Mouse (Mus musculus) monocyte, adult 5-6 weeks (primary cell): ENCODE data around the gene Glg1. TPM values are rescaled to one million over a fixed set of nuclear protein-coding genes. Genes with fewer than 3 reads are reported as not detected.

ENCODE experiments used
- ATAC-seq: fragments of 153-309, 156-312 bp; replicated peaks from 2 replicates; pipeline ENCODE4 v1.8.0; 2017; ENCODE audit warnings: mild to moderate bottlenecking; ENCODE audit not compliant: low TSS enrichment, insufficient number of reproducible peaks, severe bottlenecking, poor library complexity, low FRiP score
- total RNA-seq: library from RNA; stranded (forward); fragments of 200-1000, 200-491, 200-594 nt; gene quantifications from 3 replicates; pipeline ENCODE4 v1.2.3, GENCODE M21; 2017

Glg1 gene
- total RNA-seq, 1 experiment from 2014 or later, result 38.0 TPM

GRCm38 (mm10) chr8:111185472-111185947 lies 73.5 kb downstream of the Glg1 start:
- ATAC-seq, result no peak

GRCm38 (mm10) chr8:111171661-111172060 lies 87.4 kb downstream of the Glg1 start:
- ATAC-seq, result no peak

- ATAC-seq, result 0 out of 2 replicates have a peak, but pooled peaks have one; percentile 28
Observed at GRCm38 (mm10) chr8:111157617-111158016, 101.4 kb downstream of the Glg1 start.

GRCm38 (mm10) chr8:111155721-111156436 lies 103.1 kb downstream of the Glg1 start:
- no peak for ATAC-seq

GRCm38 (mm10) chr8:111145460-111146012 lies 113.5 kb downstream of the Glg1 start:
- ATAC-seq, result peak; percentile 71

GRCm38 (mm10) chr8:111144901-111145459 lies 114.0 kb downstream of the Glg1 start:
- ATAC-seq, result 0 out of 2 replicates have a peak, but pooled peaks have one; percentile 18

GRCm38 (mm10) chr8:111142521-111142920 lies 116.5 kb downstream of the Glg1 start:
- no peak for ATAC-seq

GRCm38 (mm10) chr8:111130756-111131155 lies 128.3 kb downstream of the Glg1 start:
- no peak for ATAC-seq

- ATAC-seq, result no peak
Observed at GRCm38 (mm10) chr8:111119481-111119880, 139.5 kb downstream of the Glg1 start.

GRCm38 (mm10) chr8:111114891-111115290 lies 144.1 kb downstream of the Glg1 start:
- ATAC-seq, result no peak

Other genes starting within 250 kb of the Glg1 start
- 11.0 to 15.2 TPM (median 14.4 TPM) in 3 replicates for gene Ddx19b, start 227.5 kb downstream of the Glg1 start, total RNA-seq
- gene Aars, start 226.1 kb downstream of the Glg1 start, total RNA-seq, result 21.3 to 43.8 TPM (median 39.0 TPM) in 3 replicates
- 3.1 to 8.9 TPM (median 5.7 TPM) in 3 replicates for gene Exosc6, start 202.9 kb downstream of the Glg1 start, total RNA-seq
- gene Clec18a, start 166.8 kb downstream of the Glg1 start, total RNA-seq, result not detected in 3 replicates
- 14.7 to 21.9 TPM (median 18.5 TPM) in 3 replicates for gene Pdpr, start 164.6 kb downstream of the Glg1 start, total RNA-seq
- gene Rfwd3, start 41.0 kb upstream of the Glg1 start, total RNA-seq, result 29.3 to 34.8 TPM (median 33.1 TPM) in 3 replicates
- gene Mlkl, start 79.0 kb upstream of the Glg1 start, total RNA-seq, result 10.0 to 12.0 TPM (median 11.4 TPM) in 3 replicates
- not detected in 3 replicates for gene Fa2h, start 134.6 kb upstream of the Glg1 start, total RNA-seq